Mouse (Mus musculus) left cerebral cortex, adult 2 months (tissue): ENCODE data around the gene Blcap. TPM values are rescaled to one million over a fixed set of nuclear protein-coding genes. Genes with fewer than 3 reads are reported as not detected.

ENCODE experiments used
- DNase-seq, 2 experiments: peaks; one replicate each; pipeline ENCODE4 v3.0.0; 2021 to 2022; ENCODE audit warnings: low spot score in 2 of 2, mixed read lengths in 1 of 2; ENCODE audit errors: extremely low spot score in 1 of 2
- H3K27ac ChIP-seq: fragments of 200-600 bp; 2 replicates; pipeline ENCODE4 v1.8.1; 2022
- H3K4me3 ChIP-seq: fragments of 200-600 bp; 2 replicates; pipeline ENCODE4 v1.8.1; 2022
- CTCF ChIP-seq: fragments of 200-600 bp; IDR thresholded peaks from 2 replicates; pipeline ENCODE4 v1.8.1; 2022; ENCODE audit warnings: antibody characterized with exemption, mild to moderate bottlenecking, moderate library complexity
- intact Hi-C: fragments of 180-260 bp; cut with DNase I; formaldehyde crosslinking; loops from one replicate; pipeline ENCODE4 v1.15.1; 2025
- total RNA-seq, 2 experiments: library from RNA; stranded (reverse); gene quantifications; 2 replicates each; pipeline ENCODE4 v1.2.3; 2021

The Blcap gene
- total RNA-seq, 2 experiments from 2014 or later = 109 to 111 TPM

DNA sequence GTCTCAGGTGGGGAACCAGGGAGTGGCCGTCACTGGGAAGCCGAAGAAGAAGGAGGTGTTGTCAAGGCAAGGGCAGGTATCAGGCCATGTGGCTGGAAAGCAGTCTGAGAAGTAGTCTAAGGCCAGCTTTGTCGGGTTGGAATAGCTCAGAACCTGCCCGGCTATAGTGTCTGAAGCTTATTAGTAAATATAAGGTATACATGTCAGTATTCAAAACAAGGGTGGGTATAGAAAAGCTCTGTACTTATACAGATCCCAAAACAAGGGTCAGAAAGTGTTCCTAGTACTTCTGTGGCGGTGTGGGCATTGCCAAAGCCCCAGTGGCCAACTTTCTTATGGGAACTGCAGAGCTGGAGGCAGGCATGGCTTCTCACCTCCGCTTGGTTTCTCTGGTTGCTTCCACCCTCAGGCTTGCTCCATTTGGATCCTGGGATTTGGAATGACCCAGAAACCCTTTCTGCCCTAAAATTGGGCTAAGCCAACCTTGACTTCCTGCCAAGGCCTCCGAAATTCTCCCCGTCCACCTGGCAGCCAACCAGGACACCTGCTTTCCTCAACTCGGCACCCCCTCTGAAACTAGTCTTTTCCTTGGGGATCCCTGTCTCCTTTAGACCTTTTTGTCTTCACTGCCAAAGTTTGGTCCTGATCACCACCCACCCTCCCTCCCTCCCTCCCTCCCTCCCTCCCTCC lies 1.1 kb downstream of the Blcap start:
- H3K4me3 ChIP-seq = no peak overlapping the region
- DNase-seq = no peak
- H3K27ac ChIP-seq = no peak overlapping the region
- intact Hi-C loops = loop anchor here (2.0 to 10.0 kb wide), 4 partner anchors 89 to 445 kb away; no protein-coding TSS in a partner anchor
- TF ChIP-seq CTCF = no peak

GRCm38 (mm10) chr2:157568881-157569280 lies 2.2 kb downstream of the Blcap start:
- intact Hi-C loops = no loop called here
- DNase-seq = no peak
- no peak overlapping the region for H3K27ac ChIP-seq
- TF ChIP-seq CTCF = no peak
- no peak overlapping the region for H3K4me3 ChIP-seq

- no peak for TF ChIP-seq CTCF
- Histone ChIP-seq H3K27ac (no peak overlapping the region; the same call in 1 of the 2 replicates), H3K4me3 (no peak overlapping the region; the same call in 1 of the 2 replicates)
- no peak for DNase-seq
- intact Hi-C loops = no loop called here
These were observed 3.7 kb downstream of the Blcap start for GRCm38 (mm10) chr2:157567235-157567961.

DNA sequence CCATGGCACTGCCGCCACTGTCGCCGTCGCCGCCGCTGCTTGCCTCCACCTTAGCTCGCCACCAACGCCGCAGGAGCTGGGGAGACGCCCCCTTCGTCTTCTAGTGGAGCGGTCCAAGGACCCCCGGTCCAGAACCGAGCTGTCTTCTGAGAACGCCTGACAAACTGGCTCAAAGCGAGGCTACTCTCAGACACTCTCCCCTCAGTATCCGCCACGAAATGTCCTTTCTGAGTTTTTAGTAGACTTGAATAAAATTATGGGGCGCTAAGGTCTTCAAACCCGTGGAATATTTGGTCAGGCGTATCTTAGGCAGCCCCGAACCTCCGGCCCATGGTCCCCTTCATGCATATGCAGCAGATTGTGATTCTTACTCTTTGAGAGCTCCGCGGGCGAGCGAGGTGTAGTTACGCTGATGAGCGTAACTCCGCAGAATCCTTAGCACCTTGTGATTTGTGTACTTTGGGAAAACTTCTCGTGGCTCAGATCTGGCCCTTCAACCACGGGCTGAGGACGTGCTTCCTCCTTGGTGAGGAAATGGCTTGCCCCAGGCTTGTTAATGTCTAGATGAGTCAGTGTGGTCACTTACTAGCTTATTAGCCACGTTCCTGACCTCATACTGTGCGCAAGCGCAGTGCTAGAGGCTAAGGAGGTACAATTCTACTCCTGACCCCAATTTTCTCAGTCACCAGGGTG lies 4.7 kb downstream of the Blcap start:
- TF ChIP-seq CTCF = no peak
- DNase-seq = peak; percentile 79 to 82
- H3K27ac ChIP-seq = peak overlapping the region; percentile 100
- peak overlapping the region; percentile 100 for H3K4me3 ChIP-seq
- intact Hi-C loops = no loop called here

DNA sequence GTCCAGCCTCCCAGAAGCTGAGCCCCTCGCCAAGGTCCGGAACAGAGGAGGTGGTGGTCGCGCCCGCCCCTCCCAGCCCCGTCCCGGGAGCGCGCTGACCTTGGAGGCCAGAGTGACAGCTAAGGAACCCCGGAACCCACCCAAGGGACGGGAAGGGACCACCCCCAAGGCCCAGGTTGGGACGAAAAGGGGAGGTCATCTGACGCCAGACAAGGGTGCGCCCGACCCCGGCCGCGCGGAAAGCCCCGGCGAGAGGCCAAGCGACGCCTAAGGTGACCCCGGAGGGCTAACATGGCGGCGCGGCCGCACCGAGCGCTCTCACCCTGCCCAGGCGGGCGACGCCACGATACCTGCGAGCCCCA lies 5.2 kb downstream of the Blcap start:
- Histone ChIP-seq H3K4me3 (peak overlapping the region; percentile 100), H3K27ac (peak overlapping the region; percentile 100)
- intact Hi-C loops = no loop called here
- TF ChIP-seq CTCF = no peak
- DNase-seq = no peak

DNA sequence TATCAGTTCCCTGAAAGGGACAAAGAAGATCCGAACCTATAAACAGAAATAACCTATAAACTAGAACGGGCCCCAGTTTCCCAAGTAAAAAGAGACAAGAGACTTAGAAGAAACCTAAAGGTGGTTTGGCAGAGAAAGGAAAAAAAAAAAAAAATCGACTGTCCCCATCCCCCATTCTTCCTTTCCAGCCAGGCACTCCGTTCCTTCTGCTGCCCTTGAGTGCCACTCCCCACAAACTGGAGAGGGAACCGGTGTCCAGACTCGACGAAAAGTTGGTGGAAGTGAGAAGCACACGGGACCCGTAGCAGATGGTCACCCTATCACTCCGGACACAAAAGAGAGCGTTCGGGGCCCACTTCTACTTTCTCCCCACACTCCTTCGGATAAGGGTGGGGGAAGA lies 5.6 kb downstream of the Blcap start:
- no peak for TF ChIP-seq CTCF
- Histone ChIP-seq H3K27ac (peak overlapping the region; percentile 100), H3K4me3 (peak overlapping the region; percentile 100)
- no peak for DNase-seq
- intact Hi-C loops = no loop called here

GRCm38 (mm10) chr2:157564723-157565122 lies 6.4 kb downstream of the Blcap start:
- no peak for TF ChIP-seq CTCF
- DNase-seq = no peak
- H3K4me3 ChIP-seq = no peak overlapping the region; the same call in 1 of the 2 replicates
- intact Hi-C loops = no loop called here
- H3K27ac ChIP-seq = no peak overlapping the region

DNA sequence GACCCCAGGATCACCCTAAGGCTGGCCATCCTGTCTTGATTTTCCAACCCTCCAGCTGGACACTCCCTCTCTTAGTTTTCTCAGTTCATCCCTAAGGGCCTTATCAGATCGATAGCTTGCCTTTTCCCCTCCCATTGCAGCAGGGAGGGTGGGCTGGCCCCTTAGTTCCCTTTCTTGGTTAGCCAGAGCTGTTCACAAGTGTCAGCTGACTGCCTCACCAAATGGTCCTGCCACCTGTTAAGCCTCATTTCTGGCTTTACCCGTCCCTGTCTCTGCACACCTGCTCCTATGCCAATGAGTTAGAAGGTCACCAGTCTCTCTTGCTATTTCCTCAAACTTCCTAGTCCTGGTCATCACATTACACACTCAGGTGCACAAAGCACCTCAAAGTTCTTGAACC lies 8.0 kb downstream of the Blcap start:
- no peak for TF ChIP-seq CTCF
- intact Hi-C loops = no loop called here
- no peak overlapping the region for H3K27ac ChIP-seq
- DNase-seq = no peak
- H3K4me3 ChIP-seq = no peak overlapping the region

- no peak for TF ChIP-seq CTCF
- Histone ChIP-seq H3K27ac (no peak overlapping the region), H3K4me3 (peak overlapping the region; percentile 38)
- peak in 1 of 2 experiments; percentile 60 for DNase-seq
- intact Hi-C loops = no loop called here
These were observed 9.8 kb downstream of the Blcap start for GRCm38 (mm10) chr2:157561165-157561836.

DNA sequence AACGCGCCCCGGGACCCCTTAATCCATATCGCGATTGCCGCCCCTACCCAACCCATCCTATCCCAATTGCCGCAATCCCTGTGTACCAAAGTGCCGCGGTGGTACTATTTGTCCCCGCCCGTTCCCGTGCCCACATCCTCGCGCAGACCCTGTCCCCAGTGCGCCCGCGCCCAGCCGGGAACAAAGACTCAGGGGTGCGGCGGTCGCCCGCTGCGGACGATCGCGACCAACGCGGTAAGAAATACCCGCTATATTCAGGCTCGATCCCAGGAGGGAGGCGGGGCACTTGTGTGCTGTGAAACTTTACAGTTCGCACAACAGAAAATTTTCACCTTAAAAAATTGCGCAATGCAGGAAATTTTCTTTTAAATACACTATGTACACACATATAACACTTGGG lies 10.8 kb downstream of the Blcap start:
- intact Hi-C loops = no loop called here
- Histone ChIP-seq H3K27ac (no peak overlapping the region), H3K4me3 (peak overlapping the region; percentile 38)
- TF ChIP-seq CTCF = no peak
- DNase-seq = no peak

DNA sequence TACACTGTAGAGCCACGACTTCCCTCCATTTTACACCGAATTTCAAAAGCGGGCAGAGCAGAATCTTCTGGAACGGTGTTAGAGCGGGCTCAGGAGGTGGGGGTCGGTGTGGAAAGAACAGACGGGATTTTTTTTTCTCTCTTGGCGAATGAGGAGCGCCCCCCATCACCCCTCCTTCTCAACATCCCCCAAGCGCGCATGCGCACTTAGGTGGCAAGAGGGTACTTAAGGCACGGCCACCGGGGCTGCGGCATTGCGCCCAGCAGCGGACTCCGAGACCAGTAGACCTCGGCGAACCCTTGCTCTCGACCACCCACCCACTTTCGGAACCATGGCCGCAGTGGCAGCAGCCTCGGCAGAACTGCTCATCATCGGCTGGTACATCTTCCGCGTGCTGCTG lies 11.2 kb downstream of the Blcap start, which contains the start of gene Nnat:
Nnat (plus strand) TSS at position 221 of the 400 bp plus-strand sequence.
- intact Hi-C loops = no loop called here
- peak in 1 of 2 experiments; percentile 71 for DNase-seq
- Histone ChIP-seq H3K27ac (no peak within 1 kb of the TSS), H3K4me3 (peak within 1 kb of the TSS; percentile 38)
- TF ChIP-seq CTCF = no peak
